Mouse (Mus musculus) megakaryocyte, embryonic 14.5 days (primary cell): ENCODE measurements around the gene Smim22.

ENCODE experiments used
- FLI1 ChIP-seq: IDR thresholded peaks from 2 replicates; pipeline ENCODE4 v1.6.1; 2012; ENCODE audit warnings: low read length, inconsistent platforms, mixed read lengths
- GATA1 ChIP-seq: IDR thresholded peaks from 3 replicates; pipeline ENCODE4 v1.6.1; 2012; ENCODE audit warnings: mixed read lengths, low read length, inconsistent platforms, borderline replicate concordance

- no peak for TF ChIP-seq GATA1
- no peak for TF ChIP-seq FLI1
These were observed 35.5 kb upstream of the Smim22 start for GRCm38 (mm10) chr16:4971626-4972025.
